Mouse (Mus musculus) G1E (cell line): ENCODE measurements around the gene Nudcd3.

ENCODE experiments used
- CTCF ChIP-seq: IDR thresholded peaks from 2 replicates; pipeline ENCODE4 v1.5.1; 2012; ENCODE audit warnings: low read depth, low read length, inconsistent platforms, mixed read lengths
- GATA1 ChIP-seq: IDR thresholded peaks from 2 replicates; pipeline ENCODE4 v1.6.1; 2012; ENCODE audit warnings: borderline replicate concordance, low read length, inconsistent platforms, mixed read lengths
- POLR2AphosphoS5 ChIP-seq: IDR thresholded peaks from 2 replicates; pipeline ENCODE4 v1.6.1; 2012; ENCODE audit warnings: low read depth, low read length, inconsistent platforms; ENCODE audit not compliant: insufficient replicate concordance
- TAL1 ChIP-seq: conservative IDR thresholded peaks from 2 replicates; pipeline ENCODE4 v1.6.1; 2012; ENCODE audit warnings: low read depth, low read length, inconsistent platforms, mixed read lengths

GRCm38 (mm10) chr11:6208158-6208557 lies 7.9 kb upstream of the Nudcd3 start:
- TF ChIP-seq CTCF: no peak
- no peak for TF ChIP-seq GATA1
- no peak for TF ChIP-seq TAL1
- TF ChIP-seq POLR2AphosphoS5: no peak
